Mouse (Mus musculus): Measurements from ENCODE around the gene Tenm2.

The Tenm2 gene

GRCm38 (mm10) chr11:36362514-36362913 lies 873.2 kb downstream of the Tenm2 start:
- in situ Hi-C loops (cut with MboI, MseI) = no loop called here

GRCm38 (mm10) chr11:36353252-36353651 lies 882.5 kb downstream of the Tenm2 start:
- in situ Hi-C loops (cut with MboI, MseI) = no loop called here

GRCm38 (mm10) chr11:36351752-36352151 lies 884.0 kb downstream of the Tenm2 start:
- in situ Hi-C loops (cut with MboI, MseI) = no loop called here

GRCm38 (mm10) chr11:36351341-36351740 lies 884.4 kb downstream of the Tenm2 start:
- in situ Hi-C loops (cut with MboI, MseI) = no loop called here

GRCm38 (mm10) chr11:36350264-36350663 lies 885.5 kb downstream of the Tenm2 start:
- in situ Hi-C loops (cut with MboI, MseI) = no loop called here

- in situ Hi-C loops (cut with MboI, MseI) = no loop called here
Observed at GRCm38 (mm10) chr11:36349856-36350255, 885.9 kb downstream of the Tenm2 start.

GRCm38 (mm10) chr11:36341799-36342198 lies 894.0 kb downstream of the Tenm2 start:
- in situ Hi-C loops (cut with MboI, MseI) = no loop called here

GRCm38 (mm10) chr11:36338424-36338823 lies 897.3 kb downstream of the Tenm2 start:
- in situ Hi-C loops (cut with MboI, MseI) = no loop called here

- in situ Hi-C loops (cut with MboI, MseI) = no loop called here
Observed at GRCm38 (mm10) chr11:36337063-36337462, 898.7 kb downstream of the Tenm2 start.

- in situ Hi-C loops (cut with MboI, MseI) = no loop called here
Observed at GRCm38 (mm10) chr11:36335147-36335546, 900.6 kb downstream of the Tenm2 start.

- in situ Hi-C loops (cut with MboI, MseI) = no loop called here
Observed at GRCm38 (mm10) chr11:36334100-36334735, 901.5 kb downstream of the Tenm2 start.

GRCm38 (mm10) chr11:36332222-36332621 lies 903.5 kb downstream of the Tenm2 start:
- in situ Hi-C loops (cut with MboI, MseI) = no loop called here

GRCm38 (mm10) chr11:36331408-36332178 lies 904.2 kb downstream of the Tenm2 start:
- in situ Hi-C loops (cut with MboI, MseI) = no loop called here

GRCm38 (mm10) chr11:36327243-36327642 lies 908.5 kb downstream of the Tenm2 start:
- in situ Hi-C loops (cut with MboI, MseI) = no loop called here

GRCm38 (mm10) chr11:36309317-36309716 lies 926.4 kb downstream of the Tenm2 start:
- in situ Hi-C loops (cut with MboI, MseI) = no loop called here

- in situ Hi-C loops (cut with MboI, MseI) = no loop called here
Observed at GRCm38 (mm10) chr11:36307276-36307675, 928.5 kb downstream of the Tenm2 start.

GRCm38 (mm10) chr11:36305348-36305950 lies 930.3 kb downstream of the Tenm2 start:
- in situ Hi-C loops (cut with MboI, MseI) = no loop called here

- in situ Hi-C loops (cut with MboI, MseI) = no loop called here
Observed at GRCm38 (mm10) chr11:36302913-36303371, 932.8 kb downstream of the Tenm2 start.

GRCm38 (mm10) chr11:36302096-36302495 lies 933.7 kb downstream of the Tenm2 start:
- in situ Hi-C loops (cut with MboI, MseI) = no loop called here

GRCm38 (mm10) chr11:36296568-36296967 lies 939.2 kb downstream of the Tenm2 start:
- in situ Hi-C loops (cut with MboI, MseI) = no loop called here

- in situ Hi-C loops (cut with MboI, MseI) = no loop called here
Observed at GRCm38 (mm10) chr11:36292206-36292605, 943.6 kb downstream of the Tenm2 start.

- in situ Hi-C loops (cut with MboI, MseI) = loop anchor here in 1 of 2 experiments (10.0 kb wide), 1 partner anchor 1829 kb away; no protein-coding TSS in a partner anchor
Observed at GRCm38 (mm10) chr11:36286246-36286645, 949.5 kb downstream of the Tenm2 start.

Data from T-helper 17 cell (primary cell).